8 mouse cellular contexts compared by ENCODE assay signal in genomic region chr13:112100592-112101420, GRCm38 (mm10).
DNase-seq lines count a peak whose midpoint lies in the region; ATAC-seq and TF ChIP-seq lines count a peak whose summit lies in the region.

No protein-coding gene starts in this region.

- peak; percentile 83 for DNase-seq in adrenal gland, postnatal 10 days
- peak; percentile 39 for DNase-seq in gastrocnemius, postnatal 25 days
- DNase-seq in induced T-regulatory cell, adult 2 months (ENCODE audit: low read depth), result peak; percentile 27
- DNase-seq in left cerebral cortex, postnatal 14 days (ENCODE audit: low spot score in 2 of 2), result peak; percentile 32 to 37
- DNase-seq in right cerebral cortex, adult 2 months (ENCODE audit: low spot score in 2 of 2), result peak; percentile 43 to 46

- H3K4me3 ChIP-seq in cortical plate, adult 2 months (ENCODE audit: insufficient read depth, low read length), result peak overlapping the region; percentile 52

- TF ChIP-seq CTCF in cortical plate, adult 2 months (IDR thresholded peaks at IDR 0.05; ENCODE audit: extremely low read depth, insufficient read depth, low read length), result no peak

- no peaks in the 10 kb centered on the region for H3K4me1 ChIP-seq in cortical plate, adult 2 months (ENCODE audit: control insufficient read depth, insufficient read depth, low read length)

- ATAC-seq in megakaryocyte, adult 5-6 weeks (ENCODE audit: poor library complexity, severe bottlenecking), result peak; percentile 54
- ATAC-seq in activated CD4-positive, CD25-positive, alpha-beta regulatory T cell, adult 4 months, result no peak

- no peak for TF ChIP-seq POLR2A in cortical plate, adult 2 months (IDR thresholded peaks at IDR 0.05; ENCODE audit: extremely low read depth, insufficient read depth, low read length)

- H3K27ac ChIP-seq in cortical plate, adult 2 months (ENCODE audit: insufficient read depth, low read length), result no peak overlapping the region; the same call in 1 of the 2 replicates

- intact Hi-C loops in left cerebral cortex, postnatal 14 days (cut with DNase I), result no loop called here

Comparison
In these comparisons a context has a peak if more than half of its experiments do, and no peak if none do; other contexts are left out.
1. DNase-seq: peak in every context shown above with its lines; median percentile 83 in adrenal gland, postnatal 10 days; 44 in right cerebral cortex, adult 2 months; 39 in gastrocnemius, postnatal 25 days; 34 in left cerebral cortex, postnatal 14 days; 27 in induced T-regulatory cell, adult 2 months.